In genomic region chr2:74728303-74728680, GRCm38 (mm10) we compare ENCODE assay signal across 17 mouse cellular contexts. TPM values are rescaled to one million over a fixed set of nuclear protein-coding genes. Genes with fewer than 3 reads are reported as not detected.
DNase-seq lines count a peak whose midpoint lies in the region; ATAC-seq and TF ChIP-seq lines count a peak whose summit lies in the region.
"Had no signal": no experiment of that assay in that cellular context is flagged by ENCODE, and none has a peak within 500 bp of the region (broad histone marks: within the 10 kb centered on the region; RNA-seq: fewer than 3 reads in every experiment).

No protein-coding gene starts in this region.

- H3K4me1 ChIP-seq in kidney, embryonic 16.5 days (ENCODE audit: insufficient read depth, low read length): peaks cover 75% of the 10 kb centered on the region
- peaks cover 20% of the 10 kb centered on the region for H3K4me1 ChIP-seq in hindbrain, embryonic 10.5 days (replicated peaks)
- no peaks in the 10 kb centered on the region for H3K4me1 ChIP-seq in hindbrain, postnatal 0 days (ENCODE audit: insufficient read depth, low read length)
- H3K4me1 ChIP-seq in neural tube, embryonic 13.5 days (replicated peaks): peaks cover 98% of the 10 kb centered on the region
- no peaks in the 10 kb centered on the region for H3K4me1 ChIP-seq in forebrain, embryonic 16.5 days (replicated peaks; ENCODE audit: control insufficient read depth, insufficient read depth, low read length)
- H3K4me1 ChIP-seq: liver, embryonic 13.5 days had no signal

- peak overlapping the region; percentile 45 for H3K4me3 ChIP-seq in kidney, embryonic 16.5 days (ENCODE audit: low read length)
- H3K4me3 ChIP-seq in hindbrain, embryonic 10.5 days: peak overlapping the region; percentile 49
- H3K4me3 ChIP-seq in hindbrain, postnatal 0 days (ENCODE audit: low read length): peak overlapping the region; percentile 41
- H3K4me3 ChIP-seq in neural tube, embryonic 13.5 days: peak overlapping the region; percentile 46
- no peak overlapping the region for H3K4me3 ChIP-seq in forebrain, embryonic 16.5 days (replicated peaks; ENCODE audit: low read length)

- peak overlapping the region; percentile 60 for H3K4me2 ChIP-seq in kidney, embryonic 16.5 days (replicated peaks; ENCODE audit: low read depth, low read length)
- H3K4me2 ChIP-seq in hindbrain, postnatal 0 days (ENCODE audit: low read depth, low read length): peak overlapping the region; percentile 50
- peak overlapping the region; percentile 74 for H3K4me2 ChIP-seq in neural tube, embryonic 13.5 days
- H3K4me2 ChIP-seq in forebrain, embryonic 16.5 days (ENCODE audit: low read length): no peak overlapping the region
- H3K4me2 ChIP-seq: liver, embryonic 13.5 days had no signal

- H3K27me3 ChIP-seq in kidney, embryonic 16.5 days (ENCODE audit: insufficient read depth, low read length): no peaks in the 10 kb centered on the region
- peaks cover 100% of the 10 kb centered on the region for H3K27me3 ChIP-seq in hindbrain, embryonic 10.5 days (ENCODE audit: insufficient read depth, poor library complexity, severe bottlenecking)
- H3K27me3 ChIP-seq in hindbrain, postnatal 0 days (ENCODE audit: insufficient read depth, low read length): peaks cover 80% of the 10 kb centered on the region
- H3K27me3 ChIP-seq in neural tube, embryonic 13.5 days: no peaks in the 10 kb centered on the region
- peaks cover 89% of the 10 kb centered on the region for H3K27me3 ChIP-seq in forebrain, embryonic 16.5 days (replicated peaks; ENCODE audit: control insufficient read depth, insufficient read depth, low read length)
- H3K27me3 ChIP-seq: CH12.LX had no signal

- ATAC-seq in kidney, embryonic 16.5 days (ENCODE audit: low FRiP score, low TSS enrichment): no peak
- no peak for ATAC-seq in hindbrain, postnatal 0 days
- no peak for ATAC-seq in neural tube, embryonic 13.5 days (ENCODE audit: low read depth)
- no peak for ATAC-seq in forebrain, embryonic 16.5 days

- H3K9ac ChIP-seq in kidney, embryonic 16.5 days (replicated peaks; ENCODE audit: low read length): peak overlapping the region; percentile 71
- H3K9ac ChIP-seq in hindbrain, postnatal 0 days (replicated peaks; ENCODE audit: low read length): peak overlapping the region; percentile 35; the same call in 1 of the 2 replicates
- peak overlapping the region; percentile 80 for H3K9ac ChIP-seq in neural tube, embryonic 13.5 days
- H3K9ac ChIP-seq in forebrain, embryonic 16.5 days (replicated peaks; ENCODE audit: low read depth, low read length): no peak overlapping the region
- H3K9ac ChIP-seq: liver, embryonic 13.5 days had no signal

- peaks cover 7% of the 10 kb centered on the region; the same call in 1 of the 2 replicates for H3K36me3 ChIP-seq in kidney, embryonic 16.5 days (ENCODE audit: insufficient read depth, low read length)
- no peaks in the 10 kb centered on the region for H3K36me3 ChIP-seq in hindbrain, embryonic 10.5 days
- H3K36me3 ChIP-seq in hindbrain, postnatal 0 days (ENCODE audit: insufficient read depth, low read length): no peaks in the 10 kb centered on the region
- H3K36me3 ChIP-seq in neural tube, embryonic 13.5 days: peaks cover 58% of the 10 kb centered on the region
- H3K36me3 ChIP-seq in forebrain, embryonic 16.5 days (ENCODE audit: control insufficient read depth, insufficient read depth): no peaks in the 10 kb centered on the region
- H3K36me3 ChIP-seq: liver, embryonic 13.5 days had no signal

- no peak for DNase-seq in kidney, adult 8-10 months
- DNase-seq in hindbrain, embryonic 10.5 days (ENCODE audit: low spot score): peak; percentile 43
- DNase-seq in hindbrain, postnatal 0 days (ENCODE audit: low spot score): no peak
- DNase-seq in layer of hippocampus, adult 11-12 months (ENCODE audit: low spot score): no peak
- DNase-seq in cerebellum, adult 18-20 months: no peak
- DNase-seq: adrenal gland, adult 2 months; cerebellum, adult 9-11 months; gastrocnemius, postnatal 25 days; liver, embryonic 13.5 days; lung, postnatal 4 days; thymus, adult 18-20 months had no signal

- H3K27ac ChIP-seq in kidney, embryonic 16.5 days (ENCODE audit: low read length): peak overlapping the region; percentile 85
- H3K27ac ChIP-seq in hindbrain, embryonic 10.5 days: peak overlapping the region; percentile 70; the same call in 1 of the 2 replicates
- peak overlapping the region; percentile 56; the same call in 1 of the 2 replicates for H3K27ac ChIP-seq in hindbrain, postnatal 0 days
- peak overlapping the region; percentile 93 for H3K27ac ChIP-seq in neural tube, embryonic 13.5 days (replicated peaks)
- no peak overlapping the region for H3K27ac ChIP-seq in forebrain, embryonic 16.5 days (ENCODE audit: low read length)
- H3K27ac ChIP-seq: liver, embryonic 13.5 days had no signal

- WGBS in kidney, embryonic 16.5 days: 37% methylated on average over 13 of the region's 13 CpGs
- 1% methylated on average over 13 of the region's 13 CpGs for WGBS in hindbrain, embryonic 10.5 days
- 11% methylated on average over 13 of the region's 13 CpGs for WGBS in hindbrain, postnatal 0 days
- 15% methylated on average over 13 of the region's 13 CpGs for WGBS in neural tube, embryonic 13.5 days
- WGBS in forebrain, embryonic 16.5 days: 3% methylated on average over 13 of the region's 13 CpGs

- TF ChIP-seq CTCF in hindbrain, postnatal 0 days (IDR thresholded peaks at IDR 0.05; ENCODE audit: low read depth): no peak

- no peaks in the 10 kb centered on the region for H3K9me3 ChIP-seq in kidney, embryonic 16.5 days (ENCODE audit: low read length)
- H3K9me3 ChIP-seq in hindbrain, embryonic 10.5 days: no peaks in the 10 kb centered on the region
- H3K9me3 ChIP-seq in hindbrain, postnatal 0 days (ENCODE audit: low read length): no peaks in the 10 kb centered on the region
- H3K9me3 ChIP-seq in neural tube, embryonic 13.5 days: no peaks in the 10 kb centered on the region
- no peaks in the 10 kb centered on the region for H3K9me3 ChIP-seq in forebrain, embryonic 16.5 days (ENCODE audit: control insufficient read depth, low read length)
- H3K9me3 ChIP-seq: liver, embryonic 13.5 days had no signal

RNA-seq across cellular contexts. Expression of gene Gm28230, which starts 1.8 kb away (rescaled TPM):
- polyA plus RNA-seq in kidney, embryonic 16.5 days (2015; fragmentation: Nextera tagmentation; extraction: Ambion mirVana): 1.3 and 2.1 TPM in 2 replicates
- not detected in 2 replicates for polyA plus RNA-seq in hindbrain, embryonic 10.5 days (2016; fragmentation: Nextera tagmentation; extraction: Ambion mirVana)
- 1.3 and 3.5 TPM in 2 replicates for total RNA-seq in hindbrain, postnatal 0 days (2014; rRNA removed)
- polyA plus RNA-seq in hindbrain, postnatal 0 days (2015; fragmentation: Nextera tagmentation; extraction: Ambion mirVana): 0.37 and 0.70 TPM in 2 replicates
- polyA plus RNA-seq in neural tube, embryonic 13.5 days (2015; fragmentation: Nextera tagmentation; extraction: Ambion mirVana): 2.2 and 2.4 TPM in 2 replicates
- polyA plus RNA-seq in forebrain, embryonic 16.5 days (2015; fragmentation: Nextera tagmentation; extraction: Ambion mirVana): not detected in 2 replicates
- total RNA-seq: left cerebral cortex, adult 8-10 months had no signal
- polyA plus RNA-seq: heart, postnatal 0 days; liver, embryonic 13.5 days had no signal

RNA-seq across cellular contexts. Expression of gene Hoxd4, which starts 16.6 kb away (rescaled TPM):
- polyA plus RNA-seq in kidney, embryonic 16.5 days (2015; fragmentation: Nextera tagmentation; extraction: Ambion mirVana): 4.5 and 4.9 TPM in 2 replicates
- polyA plus RNA-seq in hindbrain, embryonic 10.5 days (2016; fragmentation: Nextera tagmentation; extraction: Ambion mirVana): 0.14 and 2.6 TPM in 2 replicates
- 13.9 and 18.1 TPM in 2 replicates for total RNA-seq in hindbrain, postnatal 0 days (2014; rRNA removed)
- polyA plus RNA-seq in hindbrain, postnatal 0 days (2015; fragmentation: Nextera tagmentation; extraction: Ambion mirVana): 1.6 and 1.9 TPM in 2 replicates
- polyA plus RNA-seq in neural tube, embryonic 13.5 days (2015; fragmentation: Nextera tagmentation; extraction: Ambion mirVana): 6.9 and 7.2 TPM in 2 replicates
- not detected in 2 replicates for polyA plus RNA-seq in forebrain, embryonic 16.5 days (2015; fragmentation: Nextera tagmentation; extraction: Ambion mirVana)
- total RNA-seq: left cerebral cortex, adult 8-10 months had no signal
- polyA plus RNA-seq: liver, embryonic 13.5 days had no signal

RNA-seq across cellular contexts. Expression of gene Hoxd3, which starts 16.6 kb away (rescaled TPM):
- 14.6 and 15.4 TPM in 2 replicates for polyA plus RNA-seq in kidney, embryonic 16.5 days (2015; fragmentation: Nextera tagmentation; extraction: Ambion mirVana)
- polyA plus RNA-seq in hindbrain, embryonic 10.5 days (2016; fragmentation: Nextera tagmentation; extraction: Ambion mirVana): 15.5 and 55.9 TPM in 2 replicates
- total RNA-seq in hindbrain, postnatal 0 days (2014; rRNA removed): 31.3 and 36.8 TPM in 2 replicates
- 25.2 and 26.3 TPM in 2 replicates for polyA plus RNA-seq in hindbrain, postnatal 0 days (2015; fragmentation: Nextera tagmentation; extraction: Ambion mirVana)
- 24.2 and 33.8 TPM in 2 replicates for polyA plus RNA-seq in neural tube, embryonic 13.5 days (2015; fragmentation: Nextera tagmentation; extraction: Ambion mirVana)
- not detected in 2 replicates for polyA plus RNA-seq in forebrain, embryonic 16.5 days (2015; fragmentation: Nextera tagmentation; extraction: Ambion mirVana)
- total RNA-seq: gastrocnemius, postnatal 25 days; left cerebral cortex, adult 8-10 months had no signal

RNA-seq across cellular contexts. Expression of gene Hoxd8, which starts 23.9 kb away (rescaled TPM):
- 41.0 and 45.6 TPM in 2 replicates for polyA plus RNA-seq in kidney, embryonic 16.5 days (2015; fragmentation: Nextera tagmentation; extraction: Ambion mirVana)
- polyA plus RNA-seq in hindbrain, embryonic 10.5 days (2016; fragmentation: Nextera tagmentation; extraction: Ambion mirVana): not detected in 2 replicates
- 0.37 and 9.2 TPM in 2 replicates for total RNA-seq in hindbrain, postnatal 0 days (2014; rRNA removed)
- 0.21 TPM in 1 of 2 replicates, not detected in the other for polyA plus RNA-seq in hindbrain, postnatal 0 days (2015; fragmentation: Nextera tagmentation; extraction: Ambion mirVana)
- 17.4 and 22.8 TPM in 2 replicates for polyA plus RNA-seq in neural tube, embryonic 13.5 days (2015; fragmentation: Nextera tagmentation; extraction: Ambion mirVana)
- polyA plus RNA-seq in forebrain, embryonic 16.5 days (2015; fragmentation: Nextera tagmentation; extraction: Ambion mirVana): not detected in 2 replicates
- total RNA-seq: left cerebral cortex, adult 8-10 months had no signal

RNA-seq across cellular contexts. Expression of gene Hoxd9, which starts 30.8 kb away (rescaled TPM):
- polyA plus RNA-seq in kidney, embryonic 16.5 days (2015; fragmentation: Nextera tagmentation; extraction: Ambion mirVana): 38.2 and 38.4 TPM in 2 replicates
- polyA plus RNA-seq in hindbrain, embryonic 10.5 days (2016; fragmentation: Nextera tagmentation; extraction: Ambion mirVana): not detected in 2 replicates
- total RNA-seq in hindbrain, postnatal 0 days (2014; rRNA removed): not detected in 2 replicates
- polyA plus RNA-seq in hindbrain, postnatal 0 days (2015; fragmentation: Nextera tagmentation; extraction: Ambion mirVana): not detected in 2 replicates
- polyA plus RNA-seq in neural tube, embryonic 13.5 days (2015; fragmentation: Nextera tagmentation; extraction: Ambion mirVana): 27.7 and 42.7 TPM in 2 replicates
- not detected in 2 replicates for polyA plus RNA-seq in forebrain, embryonic 16.5 days (2015; fragmentation: Nextera tagmentation; extraction: Ambion mirVana)
- total RNA-seq: CH12.LX; left cerebral cortex, adult 8-10 months had no signal
- polyA plus RNA-seq: liver, embryonic 13.5 days had no signal

Comparison
In these comparisons a context has a peak if more than half of its experiments do, and no peak if none do; other contexts are left out.
1. RNA of gene Hoxd3, which starts 16.6 kb away (polyA plus RNA-seq): 15.5 to 55.9 TPM in hindbrain, embryonic 10.5 days, 25.2 to 26.3 TPM in hindbrain, postnatal 0 days, 24.2 to 33.8 TPM in neural tube, embryonic 13.5 days and 14.6 to 15.4 TPM in kidney, embryonic 16.5 days; not detected in forebrain, embryonic 16.5 days; every median in the first group is over 10 times any median in the second.